35 mouse cellular contexts compared by ENCODE assay signal in the genomic region with DNA sequence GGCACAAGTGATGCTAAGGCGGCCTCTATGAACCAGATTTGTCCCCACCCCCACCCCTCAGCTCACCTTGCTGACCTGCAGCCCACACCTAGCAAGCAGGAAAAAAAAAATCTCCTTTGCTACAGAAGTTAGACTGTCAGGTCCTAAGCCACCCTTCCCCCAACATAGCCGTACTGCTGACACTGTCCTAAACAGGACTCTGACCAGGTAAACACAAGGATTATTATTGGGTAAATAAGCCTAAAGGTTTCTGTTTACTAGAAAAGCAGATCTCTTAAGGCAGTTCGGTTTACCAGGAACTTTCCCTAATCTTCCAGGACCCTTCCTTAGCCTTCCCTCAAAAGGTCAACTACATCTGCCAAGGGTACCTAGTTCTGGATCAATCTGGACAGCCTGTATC.
"Had no signal": no experiment of that assay in that cellular context is flagged by ENCODE, and none has a peak within 500 bp of the region (broad histone marks: within the 10 kb centered on the region; RNA-seq: fewer than 3 reads in every experiment).

No protein-coding gene starts in this region.

- H3K9me3 ChIP-seq: heart, embryonic 12.5 days; heart, embryonic 13.5 days; heart, embryonic 15.5 days; hindbrain, embryonic 10.5 days; hindbrain, embryonic 12.5 days; hindbrain, embryonic 13.5 days; hindbrain, embryonic 15.5 days; intestine, embryonic 15.5 days; kidney, embryonic 15.5 days had no signal

- ATAC-seq: hindbrain, embryonic 16.5 days; hindbrain, postnatal 0 days; inflammation-experienced regulatory T-cells, adult 6 months; intestine, embryonic 15.5 days; intestine, embryonic 16.5 days; intestine, postnatal 0 days had no signal

- DNase-seq: heart, adult 18-20 months; heart, postnatal 10 days; heart, postnatal 14 days; heart, postnatal 36 days; heart, postnatal 4 days; kidney, adult 11 months; kidney, adult 18-20 months; kidney, adult 2 months; kidney, adult 8-10 months; kidney, adult 9 months; kidney, postnatal 10 days; kidney, postnatal 14 days; kidney, postnatal 25 days; kidney, postnatal 36 days; kidney, postnatal 4 days; layer of hippocampus, adult 9-11 months; layer of hippocampus, postnatal 36 days had no signal

- H3K4me1 ChIP-seq: heart, embryonic 12.5 days; hindbrain, embryonic 12.5 days had no signal

- H3K36me3 ChIP-seq: heart, embryonic 12.5 days; heart, embryonic 13.5 days; heart, embryonic 15.5 days; hindbrain, embryonic 10.5 days; hindbrain, embryonic 12.5 days; hindbrain, embryonic 13.5 days; hindbrain, embryonic 15.5 days; intestine, embryonic 15.5 days; kidney, embryonic 15.5 days had no signal

- H3K9ac ChIP-seq: heart, embryonic 12.5 days; heart, embryonic 13.5 days; heart, embryonic 15.5 days; hindbrain, embryonic 12.5 days; hindbrain, embryonic 13.5 days; hindbrain, embryonic 14.5 days; hindbrain, embryonic 15.5 days; intestine, embryonic 15.5 days; kidney, embryonic 15.5 days had no signal

- H3K27ac ChIP-seq: heart, embryonic 15.5 days; hindbrain, embryonic 10.5 days; hindbrain, embryonic 12.5 days; hindbrain, embryonic 13.5 days; hindbrain, embryonic 14.5 days; hindbrain, embryonic 15.5 days; hindbrain, postnatal 0 days; intestine, embryonic 15.5 days; kidney, embryonic 15.5 days; kidney, postnatal 0 days; layer of hippocampus, adult 2 months had no signal

- H3K4me2 ChIP-seq: heart, embryonic 11.5 days; heart, embryonic 12.5 days; heart, embryonic 13.5 days; heart, embryonic 15.5 days; hindbrain, embryonic 12.5 days; hindbrain, embryonic 13.5 days; hindbrain, embryonic 14.5 days; hindbrain, embryonic 15.5 days; intestine, embryonic 15.5 days; kidney, embryonic 15.5 days had no signal

- H3K27me3 ChIP-seq: heart, embryonic 12.5 days; heart, embryonic 13.5 days; heart, embryonic 15.5 days; hindbrain, embryonic 12.5 days; hindbrain, embryonic 13.5 days; hindbrain, embryonic 15.5 days; intestine, embryonic 15.5 days; kidney, embryonic 15.5 days had no signal

- H3K4me3 ChIP-seq: heart, embryonic 12.5 days; heart, embryonic 13.5 days; heart, embryonic 15.5 days; hindbrain, embryonic 10.5 days; hindbrain, embryonic 12.5 days; hindbrain, embryonic 13.5 days; hindbrain, embryonic 15.5 days; intestine, embryonic 15.5 days; kidney, embryonic 15.5 days; layer of hippocampus, adult 2 months had no signal
